Mouse (Mus musculus): ENCODE data around the gene Il21. TPM values are rescaled to one million over a fixed set of nuclear protein-coding genes. Genes with fewer than 3 reads are reported as not detected.

Il21 gene
- polyA plus RNA-seq (2015; fragmentation: Nextera tagmentation; extraction: Ambion mirVana) = 0.22 TPM in 1 of 2 replicates, not detected in the other

GRCm38 (mm10) chr3:37232586-37233222 lies at the start of gene Il21:
Il21 (minus strand) TSS chr3:37232636.
- H3K4me1 ChIP-seq (replicated peaks) = 0 out of 2 replicates have a peak, but pooled peaks cover 4% of the 10 kb centered on the region
- WGBS = 88% methylated on average over 7 of the region's 7 CpGs
- ATAC-seq = no peak

GRCm38 (mm10) chr3:37280871-37281270 lies 48.4 kb upstream of the Il21 start:
- 80% methylated on average over 8 of the region's 8 CpGs for WGBS
- H3K4me3 ChIP-seq (replicated peaks) = no peak overlapping the region
- no peak overlapping the region for H3K9ac ChIP-seq (replicated peaks)
- H3K4me1 ChIP-seq (replicated peaks) = no peaks in the 10 kb centered on the region
- H3K27me3 ChIP-seq = no peaks in the 10 kb centered on the region
- no peak for ATAC-seq
- H3K27ac ChIP-seq = no peak overlapping the region
- no peaks in the 10 kb centered on the region for H3K9me3 ChIP-seq
- H3K4me2 ChIP-seq (replicated peaks) = no peak overlapping the region
- no peaks in the 10 kb centered on the region for H3K36me3 ChIP-seq

More at GRCm38 (mm10) chr3:37232586-37233222, at the start of gene Il21:
- no peaks in the 10 kb centered on the region for H3K27me3 ChIP-seq
- H3K4me3 ChIP-seq (replicated peaks) = no peak within 1 kb of the TSS
- H3K9me3 ChIP-seq = no peaks in the 10 kb centered on the region
- H3K9ac ChIP-seq (replicated peaks) = no peak within 1 kb of the TSS
- H3K4me2 ChIP-seq (replicated peaks) = no peak within 1 kb of the TSS
- H3K27ac ChIP-seq = no peak within 1 kb of the TSS
- no peaks in the 10 kb centered on the region for H3K36me3 ChIP-seq

DNA sequence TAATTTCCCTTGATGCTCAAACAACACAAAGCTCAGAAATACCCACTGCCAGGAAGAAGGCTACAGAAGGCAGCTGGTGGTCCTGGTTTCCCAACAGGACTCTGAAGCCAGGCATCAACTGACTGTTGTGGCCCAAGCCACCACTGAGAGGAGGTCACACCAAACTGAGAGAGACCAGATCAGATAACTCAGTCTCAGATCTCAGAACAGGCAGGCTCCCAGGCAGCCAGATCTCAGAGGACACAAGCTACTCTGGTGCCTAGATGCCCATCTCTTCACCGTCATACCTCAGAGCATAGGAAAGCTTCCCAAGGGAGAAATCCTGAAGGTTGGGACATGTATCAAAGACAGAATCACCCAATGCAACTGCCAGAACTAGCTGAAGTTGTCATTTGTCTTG lies 47.8 kb upstream of the Il21 start:
- no peak for ATAC-seq
- no peak overlapping the region for H3K9ac ChIP-seq (replicated peaks)
- no peaks in the 10 kb centered on the region for H3K36me3 ChIP-seq
- no peak overlapping the region for H3K4me2 ChIP-seq (replicated peaks)
- H3K27me3 ChIP-seq = no peaks in the 10 kb centered on the region
- H3K4me1 ChIP-seq (replicated peaks) = no peaks in the 10 kb centered on the region
- H3K27ac ChIP-seq = no peak overlapping the region
- WGBS = 90% methylated on average over 1 of the region's 1 CpGs
- no peak overlapping the region for H3K4me3 ChIP-seq (replicated peaks)
- no peaks in the 10 kb centered on the region for H3K9me3 ChIP-seq

DNA sequence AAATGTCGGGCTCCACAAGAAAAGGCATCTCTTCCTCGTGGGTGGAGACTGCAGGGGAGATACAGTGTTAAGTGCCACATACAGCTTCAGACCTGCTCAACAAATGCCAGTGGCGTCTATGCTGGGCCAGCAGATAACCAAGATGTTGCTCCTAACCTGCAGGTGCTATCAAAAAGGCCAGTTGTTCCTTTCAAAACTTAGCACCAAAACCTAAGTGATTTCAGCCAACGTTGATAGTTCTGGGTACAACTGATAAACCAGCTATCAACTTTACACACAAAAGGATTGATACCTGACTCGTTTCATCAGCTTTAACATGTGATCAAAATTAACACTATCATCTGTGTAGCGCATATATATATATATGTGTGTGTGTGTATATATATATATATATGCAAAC lies 42.2 kb upstream of the Il21 start:
- ATAC-seq = no peak
- no peaks in the 10 kb centered on the region for H3K27me3 ChIP-seq
- no peak overlapping the region for H3K4me3 ChIP-seq (replicated peaks)
- no peak overlapping the region for H3K9ac ChIP-seq (replicated peaks)
- no peak overlapping the region for H3K4me2 ChIP-seq (replicated peaks)
- H3K9me3 ChIP-seq = no peaks in the 10 kb centered on the region
- H3K4me1 ChIP-seq (replicated peaks) = no peaks in the 10 kb centered on the region
- 83% methylated on average over 6 of the region's 6 CpGs for WGBS
- no peak overlapping the region for H3K27ac ChIP-seq
- no peaks in the 10 kb centered on the region for H3K36me3 ChIP-seq

GRCm38 (mm10) chr3:37273092-37273491 lies 40.7 kb upstream of the Il21 start:
- no peak overlapping the region for H3K27ac ChIP-seq
- H3K4me1 ChIP-seq (replicated peaks) = no peaks in the 10 kb centered on the region
- 90% methylated on average over 7 of the region's 7 CpGs for WGBS
- no peak overlapping the region for H3K4me3 ChIP-seq (replicated peaks)
- no peak overlapping the region for H3K4me2 ChIP-seq (replicated peaks)
- H3K27me3 ChIP-seq = no peaks in the 10 kb centered on the region
- no peaks in the 10 kb centered on the region for H3K36me3 ChIP-seq
- no peak for ATAC-seq
- no peaks in the 10 kb centered on the region for H3K9me3 ChIP-seq
- H3K9ac ChIP-seq (replicated peaks) = no peak overlapping the region

- no peak overlapping the region for H3K4me3 ChIP-seq (replicated peaks)
- ATAC-seq = no peak
Observed at GRCm38 (mm10) chr3:37271209-37271608, 38.8 kb upstream of the Il21 start.

GRCm38 (mm10) chr3:37269926-37270325 lies 37.5 kb upstream of the Il21 start:
- Histone ChIP-seq H3K27me3 (no peaks in the 10 kb centered on the region), H3K27ac (no peak overlapping the region), H3K4me1 (replicated peaks) (no peaks in the 10 kb centered on the region)

More at GRCm38 (mm10) chr3:37271209-37271608, 38.8 kb upstream of the Il21 start:
- H3K27ac ChIP-seq = no peak overlapping the region
- H3K9me3 ChIP-seq = no peaks in the 10 kb centered on the region
- H3K9ac ChIP-seq (replicated peaks) = no peak overlapping the region
- H3K36me3 ChIP-seq = no peaks in the 10 kb centered on the region
- H3K4me1 ChIP-seq (replicated peaks) = no peaks in the 10 kb centered on the region
- 3% methylated on average over 1 of the region's 1 CpGs for WGBS
- H3K27me3 ChIP-seq = no peaks in the 10 kb centered on the region
- H3K4me2 ChIP-seq (replicated peaks) = no peak overlapping the region

GRCm38 (mm10) chr3:37268338-37268737 lies 35.9 kb upstream of the Il21 start:
- H3K4me2 ChIP-seq (replicated peaks) = no peak overlapping the region
- no peaks in the 10 kb centered on the region for H3K4me1 ChIP-seq (replicated peaks)
- no peaks in the 10 kb centered on the region for H3K27me3 ChIP-seq
- WGBS = 83% methylated on average over 11 of the region's 11 CpGs
- no peak overlapping the region for H3K27ac ChIP-seq
- no peak overlapping the region for H3K9ac ChIP-seq (replicated peaks)
- H3K9me3 ChIP-seq = no peaks in the 10 kb centered on the region
- no peak for ATAC-seq
- H3K4me3 ChIP-seq (replicated peaks) = no peak overlapping the region
- no peaks in the 10 kb centered on the region for H3K36me3 ChIP-seq

More at GRCm38 (mm10) chr3:37269926-37270325, 37.5 kb upstream of the Il21 start:
- Histone ChIP-seq H3K9me3 (no peaks in the 10 kb centered on the region), H3K9ac (replicated peaks) (no peak overlapping the region), H3K4me3 (replicated peaks) (no peak overlapping the region), H3K36me3 (no peaks in the 10 kb centered on the region), H3K4me2 (replicated peaks) (no peak overlapping the region)
- no peak for ATAC-seq
- WGBS = 91% methylated on average over 4 of the region's 4 CpGs

DNA sequence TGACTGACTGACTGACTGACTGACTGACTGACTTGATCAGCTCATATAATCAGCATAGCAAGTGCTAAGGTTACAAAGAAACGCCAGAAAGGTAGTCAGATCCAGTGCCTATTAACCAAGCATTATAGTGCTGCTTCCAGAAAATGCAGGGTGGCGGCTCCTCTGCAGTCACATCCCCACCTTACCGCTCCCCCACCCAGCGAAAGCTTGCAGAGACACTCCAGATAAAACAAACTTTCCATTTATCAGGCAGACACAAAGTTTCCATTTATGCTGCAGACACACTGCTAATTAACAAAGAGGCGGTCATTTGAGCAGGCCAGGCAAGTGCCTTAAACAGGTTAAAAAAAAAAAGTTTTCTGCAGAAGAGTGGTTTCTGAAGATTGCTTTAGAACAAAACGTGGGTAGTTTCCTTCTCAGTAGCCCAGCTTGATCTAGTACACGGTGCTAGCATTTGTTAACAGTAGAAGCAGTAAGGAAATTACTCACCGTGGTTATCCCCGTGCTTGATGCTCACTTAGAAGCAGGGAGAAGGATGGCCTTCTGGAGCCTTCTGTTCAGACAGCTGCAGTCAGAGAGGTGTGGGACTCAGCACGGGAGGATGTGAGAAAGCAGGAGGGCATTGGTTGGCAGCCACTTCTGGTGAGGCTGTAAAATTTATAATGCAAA lies 27.0 kb upstream of the Il21 start:
- Histone ChIP-seq H3K4me3 (replicated peaks) (no peak overlapping the region), H3K9ac (replicated peaks) (no peak overlapping the region), H3K4me2 (replicated peaks) (no peak overlapping the region), H3K27ac (no peak overlapping the region), H3K4me1 (replicated peaks) (no peaks in the 10 kb centered on the region), H3K36me3 (no peaks in the 10 kb centered on the region), H3K27me3 (no peaks in the 10 kb centered on the region), H3K9me3 (no peaks in the 10 kb centered on the region)
- WGBS = 83% methylated on average over 10 of the region's 10 CpGs
- no peak for ATAC-seq

GRCm38 (mm10) chr3:37257776-37258175 lies 25.3 kb upstream of the Il21 start:
- 91% methylated on average over 15 of the region's 15 CpGs for WGBS

DNA sequence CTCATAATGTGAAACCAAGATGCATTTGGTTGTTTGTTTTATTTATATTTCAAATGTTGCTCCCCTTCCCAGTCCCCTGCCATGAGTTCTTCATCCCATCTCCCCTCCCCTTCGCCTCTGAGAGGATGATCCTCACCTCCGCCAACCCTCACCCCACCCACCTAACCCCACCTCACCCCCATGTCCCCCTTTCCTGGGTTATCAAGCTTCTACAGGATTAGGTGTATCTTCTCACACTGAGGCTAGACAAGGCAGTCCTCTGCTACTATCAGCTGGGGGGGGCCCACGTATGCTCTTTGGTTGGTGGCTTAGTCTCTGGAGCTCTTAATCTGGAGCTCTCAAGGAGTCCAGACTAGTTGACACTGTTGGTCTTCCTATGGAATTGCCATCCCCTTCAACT lies 18.5 kb upstream of the Il21 start:
- Histone ChIP-seq H3K4me1 (replicated peaks) (no peaks in the 10 kb centered on the region), H3K36me3 (no peaks in the 10 kb centered on the region), H3K4me3 (replicated peaks) (no peak overlapping the region), H3K27me3 (no peaks in the 10 kb centered on the region), H3K4me2 (replicated peaks) (no peak overlapping the region), H3K9me3 (no peaks in the 10 kb centered on the region), H3K9ac (replicated peaks) (no peak overlapping the region), H3K27ac (no peak overlapping the region)
- 90% methylated on average over 3 of the region's 3 CpGs for WGBS
- ATAC-seq = no peak

More at GRCm38 (mm10) chr3:37257776-37258175, 25.3 kb upstream of the Il21 start:
- no peak overlapping the region for H3K9ac ChIP-seq (replicated peaks)
- no peaks in the 10 kb centered on the region for H3K4me1 ChIP-seq (replicated peaks)
- no peak overlapping the region for H3K4me2 ChIP-seq (replicated peaks)
- no peaks in the 10 kb centered on the region for H3K9me3 ChIP-seq
- no peak overlapping the region for H3K27ac ChIP-seq
- H3K4me3 ChIP-seq (replicated peaks) = no peak overlapping the region
- no peaks in the 10 kb centered on the region for H3K27me3 ChIP-seq
- ATAC-seq = no peak
- H3K36me3 ChIP-seq = no peaks in the 10 kb centered on the region

DNA sequence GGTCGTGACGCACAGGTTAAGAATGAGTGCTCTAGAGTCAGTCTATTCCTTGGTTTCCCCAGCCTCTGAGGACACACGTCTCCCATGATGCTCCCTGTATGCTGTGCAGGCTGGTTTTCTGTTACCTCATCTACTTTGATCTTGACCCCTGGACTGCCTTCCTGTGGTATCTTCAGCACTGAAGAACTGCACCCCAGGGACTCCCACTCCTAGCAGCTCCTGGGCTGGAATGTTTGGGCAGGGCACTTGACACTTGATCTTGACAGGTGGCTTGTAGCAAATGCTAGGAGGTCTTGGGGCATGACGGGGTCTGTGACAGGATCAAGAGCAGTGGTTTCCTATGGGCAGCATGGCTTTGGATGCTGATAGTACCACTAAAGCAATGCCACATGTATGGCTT lies 2.6 kb upstream of the Il21 start:
- no peak for ATAC-seq
- 91% methylated on average over 4 of the region's 4 CpGs for WGBS
- Histone ChIP-seq H3K4me3 (replicated peaks) (no peak overlapping the region), H3K4me2 (replicated peaks) (no peak overlapping the region), H3K27me3 (no peaks in the 10 kb centered on the region), H3K27ac (no peak overlapping the region), H3K9ac (replicated peaks) (no peak overlapping the region), H3K36me3 (no peaks in the 10 kb centered on the region), H3K4me1 (replicated peaks) (0 out of 2 replicates have a peak, but pooled peaks cover 4% of the 10 kb centered on the region), H3K9me3 (peaks cover 1% of the 10 kb centered on the region; the same call in 1 of the 2 replicates)

Data from midbrain, embryonic 13.5 days (tissue).